Mouse (Mus musculus): ENCODE measurements at regions not wholly inside any gene's neighbourhood (a gene's known extent, or its start where the extent isn't known, plus 50 kb on each side); places are given as distances from the start of the nearest gene placed in this dataset.

- DNase-seq (ENCODE audit: low spot score in 2 of 2), result no peak
Measured at GRCm38 (mm10) chr19:14799002-14799401, 201.2 kb upstream of the Tle4 start.

DNA sequence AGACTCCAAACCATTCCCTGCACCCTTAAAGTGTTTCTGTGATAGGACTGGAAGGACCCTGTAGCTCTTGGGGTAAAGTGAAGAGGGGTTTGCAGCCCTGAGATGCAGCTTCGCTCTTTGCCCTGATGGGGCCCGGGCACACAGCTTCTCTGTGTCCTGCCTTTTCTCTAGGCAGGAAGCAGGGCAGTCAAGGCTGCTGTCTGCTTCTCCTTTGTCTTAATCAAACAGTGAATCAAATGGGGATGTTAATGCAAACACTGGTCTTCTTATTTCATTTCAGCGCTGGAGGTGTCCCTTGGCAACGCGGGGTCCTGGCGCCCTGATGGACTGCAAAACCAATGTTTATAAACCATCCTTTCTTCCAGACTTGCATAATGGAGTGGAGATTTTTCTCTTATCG lies 200.6 kb upstream of the Tle4 start:
- no peak for DNase-seq (ENCODE audit: low spot score in 2 of 2)

GRCm38 (mm10) chr19:14795910-14796309 lies 198.1 kb upstream of the Tle4 start:
- DNase-seq (ENCODE audit: low spot score in 2 of 2), result no peak

DNA sequence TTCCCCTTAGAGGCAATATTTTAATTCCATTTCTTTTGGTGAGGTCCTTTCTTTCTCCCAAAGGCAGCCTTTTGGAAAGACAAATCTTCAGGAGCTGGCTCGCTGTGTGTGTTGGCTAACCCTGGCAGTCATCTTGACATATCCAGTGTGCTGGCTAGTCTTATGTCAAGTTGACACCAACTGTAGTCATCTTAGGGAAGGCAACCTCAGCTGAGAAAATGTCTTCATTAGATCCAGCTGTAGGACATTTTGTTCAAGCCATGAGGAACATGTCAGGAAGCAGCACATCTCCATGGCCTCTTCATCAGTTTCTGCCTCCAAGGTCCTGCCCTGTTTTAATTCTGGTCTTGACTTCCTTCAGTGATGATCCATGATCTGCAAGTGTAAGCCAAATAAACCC lies 192.1 kb upstream of the Tle4 start:
- no peak for DNase-seq (ENCODE audit: low spot score in 2 of 2)

DNA sequence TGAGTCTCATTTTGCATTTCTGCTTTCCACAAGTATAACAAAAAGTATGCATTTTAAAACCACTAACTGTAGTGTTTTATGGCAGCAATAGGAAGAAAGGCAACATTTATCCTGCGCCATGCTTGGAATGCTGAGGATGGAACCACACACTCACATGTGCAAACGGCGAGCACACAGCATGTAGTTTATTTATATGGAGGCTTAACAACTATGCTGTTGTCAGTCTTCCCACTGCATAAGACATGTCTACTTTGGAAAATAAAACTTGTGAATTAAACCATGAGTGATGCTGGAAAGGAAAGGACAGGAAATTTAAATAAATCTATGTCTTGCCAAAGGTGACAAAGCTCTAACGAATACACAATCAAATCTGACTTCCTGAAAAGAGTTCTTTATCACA lies 190.8 kb upstream of the Tle4 start:
- DNase-seq (ENCODE audit: low spot score in 2 of 2), result no peak

DNA sequence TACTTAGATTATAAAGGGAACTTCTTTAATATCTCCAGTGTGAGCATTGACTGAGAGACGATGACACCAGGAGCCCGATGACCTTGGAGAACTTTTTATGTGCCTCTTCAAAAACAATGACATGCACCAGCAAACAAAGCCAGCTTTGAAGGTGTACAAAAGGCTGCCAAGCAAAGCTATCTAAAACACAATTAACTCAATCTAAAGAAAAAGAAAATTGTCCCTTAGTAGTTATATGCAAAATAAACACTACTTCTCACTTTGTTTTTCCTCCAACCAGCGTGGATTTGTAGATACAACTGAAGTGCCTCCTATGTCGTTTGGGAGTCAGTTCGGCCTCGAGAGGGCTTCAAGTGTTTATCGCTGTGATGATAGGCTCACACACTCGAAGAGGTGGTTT lies 189.0 kb upstream of the Tle4 start:
- DNase-seq (ENCODE audit: low spot score in 2 of 2), result no peak

GRCm38 (mm10) chr19:14785661-14786060 lies 187.8 kb upstream of the Tle4 start:
- no peak for DNase-seq (ENCODE audit: low spot score in 2 of 2)

GRCm38 (mm10) chr19:14777709-14778108 lies 179.9 kb upstream of the Tle4 start:
- peak in 1 of 2 experiments; percentile 14 for DNase-seq (ENCODE audit: low spot score in 2 of 2)

GRCm38 (mm10) chr19:14777198-14777597 lies 179.3 kb upstream of the Tle4 start:
- peak; percentile 46 to 87 for DNase-seq (ENCODE audit: low spot score in 2 of 2)

DNA sequence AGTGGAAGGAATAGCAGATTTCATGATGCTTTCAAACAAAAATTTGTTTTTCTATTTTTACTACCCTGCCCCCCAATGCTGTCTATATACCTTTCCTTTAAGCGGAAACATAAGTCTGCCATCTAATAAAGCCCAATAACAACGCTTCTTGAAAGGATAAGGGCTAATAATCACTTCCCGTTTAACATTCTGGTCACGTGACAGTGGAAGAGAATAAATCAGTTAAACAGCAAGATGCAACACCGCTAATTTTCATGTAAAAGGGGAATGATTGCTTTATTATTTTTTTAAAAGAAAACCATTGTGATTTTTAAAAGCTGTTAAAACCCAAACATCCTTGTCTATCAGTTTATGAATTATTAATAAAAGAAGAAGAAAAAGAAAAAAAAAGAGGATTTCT lies 178.9 kb upstream of the Tle4 start:
- DNase-seq (ENCODE audit: low spot score in 2 of 2), result peak in 1 of 2 experiments; percentile 17

DNA sequence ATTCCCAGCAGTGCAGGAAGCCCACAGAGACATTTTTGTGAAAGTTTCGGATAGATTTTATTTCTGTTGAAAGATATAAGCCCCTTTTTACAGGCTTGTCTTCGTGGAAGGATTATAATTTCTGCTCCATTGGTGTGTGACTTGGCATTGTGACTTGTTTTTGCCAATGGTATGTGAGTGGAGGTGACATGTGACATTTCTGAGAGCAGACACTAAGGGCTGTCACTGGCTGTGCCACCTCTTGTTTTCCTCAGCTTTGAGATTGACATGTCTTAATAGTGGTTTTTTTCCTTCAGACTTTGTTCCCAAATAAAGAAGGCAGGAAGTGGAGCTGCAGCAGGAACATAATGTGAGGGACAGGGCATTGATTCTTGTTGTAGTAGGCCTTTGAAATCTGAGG lies 174.9 kb upstream of the Tle4 start:
- no peak for DNase-seq (ENCODE audit: low spot score in 2 of 2)

GRCm38 (mm10) chr19:14752646-14753045 lies 154.8 kb upstream of the Tle4 start:
- DNase-seq (ENCODE audit: low spot score in 2 of 2), result no peak

- no peak for DNase-seq (ENCODE audit: low spot score in 2 of 2)
Measured at GRCm38 (mm10) chr19:14742361-14742760, 144.5 kb upstream of the Tle4 start.

DNA sequence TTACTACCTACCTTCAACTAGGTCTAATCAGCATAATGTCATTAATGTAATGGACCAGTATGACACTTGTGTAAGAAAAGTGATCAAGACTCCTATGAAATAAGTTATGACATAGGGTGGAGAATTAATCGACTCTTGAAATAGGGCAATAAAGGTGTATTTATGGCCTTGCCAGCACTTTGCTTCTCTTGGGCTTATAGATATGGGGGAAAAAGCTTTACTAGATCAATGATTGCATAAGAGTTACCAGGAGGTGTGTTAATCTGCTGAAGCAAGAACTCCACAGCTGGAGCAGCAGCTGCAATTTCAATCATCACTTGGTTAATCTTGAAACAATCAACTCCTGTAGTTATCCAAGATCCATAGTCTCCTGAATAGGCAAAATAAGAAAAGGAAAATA lies 143.1 kb upstream of the Tle4 start:
- no peak for DNase-seq (ENCODE audit: low spot score in 2 of 2)

DNA sequence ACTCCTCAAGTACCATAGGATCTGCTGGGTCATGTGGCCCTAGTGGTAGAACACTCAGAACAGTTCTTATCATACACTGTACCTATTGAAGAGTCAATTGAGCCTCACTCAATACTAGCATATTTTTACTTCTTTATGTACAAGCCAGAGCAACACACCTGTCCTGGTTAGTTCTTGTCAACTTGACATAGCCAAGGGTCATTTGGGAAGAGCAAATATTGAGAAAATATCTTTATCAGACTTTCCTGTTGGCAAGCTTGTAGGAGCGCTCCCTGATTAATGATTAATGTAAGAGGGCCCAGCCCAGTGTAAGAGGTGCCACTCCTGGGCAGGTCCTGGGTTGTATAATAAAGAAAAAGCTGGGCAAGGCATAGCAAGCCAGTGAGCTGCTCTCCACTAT lies 142.3 kb upstream of the Tle4 start:
- no peak for DNase-seq (ENCODE audit: low spot score in 2 of 2)

DNA sequence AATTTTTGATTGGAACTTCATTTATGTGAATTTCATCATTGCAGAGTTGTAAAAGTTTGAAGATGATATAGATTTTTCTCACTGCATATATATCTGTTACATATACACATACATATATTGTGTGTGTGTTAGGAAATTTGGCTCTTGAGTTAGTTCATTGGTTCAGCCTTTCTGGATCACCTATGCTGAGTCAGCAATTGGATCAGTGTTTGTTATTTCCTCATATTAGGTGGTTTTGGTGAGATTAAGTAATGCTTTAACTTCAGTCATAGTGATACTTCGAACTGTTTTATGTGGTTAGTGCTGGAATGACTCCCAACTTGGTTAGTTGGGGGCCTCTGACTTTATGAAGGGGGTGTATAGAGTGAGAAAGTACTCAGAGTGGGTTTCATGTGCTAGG lies 138.7 kb upstream of the Tle4 start:
- no peak for DNase-seq (ENCODE audit: low spot score in 2 of 2)

DNA sequence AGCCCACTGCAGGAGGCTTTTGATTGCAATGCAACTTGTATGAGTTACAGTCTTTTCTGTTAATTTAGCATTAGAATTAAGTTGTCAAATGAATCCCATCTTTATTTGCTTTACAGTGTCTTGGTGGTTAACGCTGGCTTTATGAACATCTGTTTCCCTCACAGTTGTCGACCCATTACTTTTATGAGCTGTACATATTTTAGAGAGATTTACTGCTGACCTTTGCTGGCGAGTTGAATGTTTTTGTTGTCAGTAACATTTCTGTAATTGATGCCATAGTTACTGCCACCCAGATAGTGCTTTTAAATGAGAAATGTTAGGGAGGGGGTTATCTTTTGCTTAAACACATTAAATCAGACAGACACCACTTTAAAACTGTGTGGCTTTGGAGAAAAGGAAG lies 127.5 kb upstream of the Tle4 start:
- DNase-seq (ENCODE audit: low spot score in 2 of 2), result no peak

GRCm38 (mm10) chr19:14724637-14725036 lies 126.8 kb upstream of the Tle4 start:
- DNase-seq (ENCODE audit: low spot score in 2 of 2), result no peak

DNA sequence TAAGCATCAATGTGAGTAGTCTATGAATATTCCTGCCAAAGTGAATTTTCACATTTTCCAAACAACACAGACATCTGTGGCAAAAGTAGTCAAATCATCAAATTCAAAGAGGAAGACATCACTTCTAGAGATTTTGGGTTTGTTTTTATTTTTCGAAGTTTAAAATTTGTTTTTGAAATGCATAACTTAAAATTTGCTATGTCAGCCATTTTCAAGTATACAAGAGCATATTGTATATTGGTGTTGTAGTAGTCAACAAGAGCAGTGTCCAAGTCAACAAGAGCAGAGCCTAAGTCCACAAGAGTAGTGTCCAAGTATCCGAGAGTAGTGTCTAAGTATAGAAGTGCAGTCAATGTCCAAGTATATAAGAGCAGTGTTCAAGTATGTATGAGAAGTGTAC lies 107.9 kb upstream of the Tle4 start:
- DNase-seq (ENCODE audit: low spot score in 2 of 2), result no peak

GRCm38 (mm10) chr19:14701116-14701515 lies 103.3 kb upstream of the Tle4 start:
- peak in 1 of 2 experiments; percentile 15 for DNase-seq (ENCODE audit: low spot score in 2 of 2)

DNA sequence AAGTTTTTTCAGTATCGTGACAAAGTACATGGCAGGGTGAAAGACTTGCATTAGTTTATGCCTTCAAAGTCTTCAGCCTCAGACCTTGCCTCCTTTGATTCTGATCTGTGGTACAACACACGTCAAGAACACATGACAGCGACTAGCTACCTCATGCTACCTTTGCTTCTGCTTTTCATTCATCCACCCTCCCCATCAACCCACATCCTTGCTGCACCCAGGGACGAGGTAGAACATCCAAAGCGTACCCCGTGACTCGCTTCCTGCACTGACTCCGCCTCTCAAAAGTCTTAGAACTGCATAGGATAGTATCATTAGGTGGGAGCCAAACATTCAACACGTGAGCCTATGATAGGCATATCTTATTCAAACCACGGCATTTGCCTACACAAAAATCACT lies 97.5 kb upstream of the Tle4 start:
- no peak for DNase-seq (ENCODE audit: low spot score in 2 of 2)

GRCm38 (mm10) chr19:14692183-14692582 lies 94.3 kb upstream of the Tle4 start:
- DNase-seq (ENCODE audit: low spot score in 2 of 2), result no peak

DNA sequence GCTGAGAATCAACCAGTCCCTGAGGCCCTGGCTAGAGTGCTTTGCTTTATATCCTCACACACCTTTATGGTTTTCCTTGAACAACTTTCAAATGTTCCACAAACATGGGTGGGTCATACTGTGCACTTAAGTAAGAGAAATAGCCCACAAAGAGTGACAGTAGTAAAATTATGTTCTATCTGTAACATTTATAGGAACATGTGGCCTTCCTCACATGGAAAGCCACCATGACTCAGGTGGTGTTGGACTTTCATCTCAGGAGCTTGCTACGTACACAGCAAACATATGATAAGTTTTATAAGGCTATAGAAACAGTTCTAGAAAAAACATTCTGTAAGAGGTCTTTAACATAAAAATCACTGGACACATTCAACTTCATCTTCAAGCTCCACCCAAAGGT lies 87.8 kb upstream of the Tle4 start:
- DNase-seq (ENCODE audit: low spot score in 2 of 2), result no peak

DNA sequence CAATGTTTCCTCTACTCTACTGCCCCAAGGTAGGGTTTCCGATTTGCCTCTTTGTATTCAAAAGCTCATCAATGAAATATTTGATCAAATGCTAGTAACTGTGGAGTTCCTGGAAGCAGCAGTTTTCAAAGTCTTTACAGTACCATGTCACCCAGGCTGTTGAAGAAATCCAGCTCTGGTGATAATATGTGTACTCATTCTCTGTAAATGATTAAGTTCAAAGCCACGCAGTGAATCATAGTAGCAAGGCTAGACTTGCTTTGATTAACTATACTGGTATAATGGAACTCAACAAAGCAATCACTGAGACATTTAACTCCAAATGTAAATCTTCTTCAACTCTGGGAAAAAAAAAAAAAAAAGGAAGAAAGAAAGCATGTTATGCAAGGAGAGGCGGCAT lies 86.8 kb upstream of the Tle4 start:
- no peak for DNase-seq (ENCODE audit: low spot score in 2 of 2)

Data from layer of hippocampus, postnatal 14 days (tissue).